Comparison of ENCODE assay signal across 17 mouse cellular contexts in genomic region chrX:113193901-113194300, GRCm38 (mm10). TPM values are rescaled to one million over a fixed set of nuclear protein-coding genes. Genes with fewer than 3 reads are reported as not detected.
A peak's percentile ranks its signal among the peaks of the same experiment; 100 is the strongest.
DNase-seq lines count a peak whose midpoint lies in the region; TF ChIP-seq lines count a peak whose summit lies in the region.
"Had no signal": no experiment of that assay in that cellular context is flagged by ENCODE, and none has a peak within 500 bp of the region (broad histone marks: within the 10 kb centered on the region; RNA-seq: fewer than 3 reads in every experiment).

No protein-coding gene starts in this region.

- no peak for TF ChIP-seq POLR2A in brain, embryonic 14.5 days (IDR thresholded peaks at IDR 0.05; ENCODE audit: borderline replicate concordance, extremely low read depth, insufficient read depth, insufficient read length, poor library complexity, severe bottlenecking)

- intact Hi-C loops in left cerebral cortex, postnatal 36 days (cut with DNase I), result no loop called here

- DNase-seq in Muller cell, postnatal 12 days (ENCODE audit: inconsistent ontology term), result peak; percentile 94
- DNase-seq in brain, embryonic 14.5 days (ENCODE audit: low read depth), result peak; percentile 1
- DNase-seq in MN1 (ENCODE audit: low spot score), result no peak
- no peak for DNase-seq in left cerebral cortex, postnatal 36 days (ENCODE audit: low spot score in 2 of 2)
- DNase-seq: adrenal gland, adult 2 months; adrenal gland, adult 8-10 months; adrenal gland, postnatal 10 days; adrenal gland, postnatal 14 days; adrenal gland, postnatal 25 days; adrenal gland, postnatal 36 days; B cell, adult 2 months; cerebellum, adult 11 months; cerebellum, adult 11-12 months; cerebellum, adult 18-20 months; cerebellum, adult 2 months; cerebellum, adult 8-10 months; cerebellum, adult 9-10 months had no signal

- no peak for TF ChIP-seq CTCF in brain, embryonic 14.5 days (IDR thresholded peaks at IDR 0.05; ENCODE audit: borderline replicate concordance, extremely low read depth, insufficient read depth, insufficient read length)

RNA-seq across cellular contexts. Expression of gene Chm, which starts 8.6 kb away (rescaled TPM):
- polyA plus RNA-seq in brain, embryonic 14.5 days (2012; rRNA removed), result 5.3 and 10.0 TPM in 2 replicates
- total RNA-seq in left cerebral cortex, postnatal 36 days (2021), result 10 to 100 TPM; 38.4 to 41.4 TPM

Comparison
In these comparisons a context has a peak if more than half of its experiments do, and no peak if none do; other contexts are left out.
1. DNase-seq: peak in Muller cell, postnatal 12 days (single experiment) and brain, embryonic 14.5 days (single experiment); none in MN1 (single experiment) and left cerebral cortex, postnatal 36 days (0 of 2).